Mouse (Mus musculus): ENCODE measurements around the gene Fgfr2.

The Fgfr2 gene

DNA sequence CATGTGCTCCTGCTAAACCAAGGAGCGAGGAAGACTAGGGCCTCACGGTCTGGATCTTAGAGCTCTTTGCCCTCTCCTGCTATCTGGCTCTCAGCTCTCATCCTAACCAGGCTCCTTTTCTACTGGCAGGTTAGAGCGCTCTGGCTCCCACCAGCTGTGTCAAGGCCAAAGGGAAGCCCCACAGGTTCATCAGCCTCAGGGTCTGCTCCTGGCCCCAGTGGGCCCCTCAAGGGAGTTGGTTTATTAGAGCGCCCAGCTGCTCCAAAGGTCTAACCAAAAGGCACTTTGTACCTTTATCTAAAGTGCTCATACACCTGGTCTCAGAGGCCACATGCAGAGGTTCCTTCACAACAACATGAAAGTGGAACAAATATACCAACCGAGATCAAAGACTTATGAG, 366.8 kb downstream of the Fgfr2 start:
- DNase-seq (ENCODE audit: low read depth, low spot score): no peak

DNA sequence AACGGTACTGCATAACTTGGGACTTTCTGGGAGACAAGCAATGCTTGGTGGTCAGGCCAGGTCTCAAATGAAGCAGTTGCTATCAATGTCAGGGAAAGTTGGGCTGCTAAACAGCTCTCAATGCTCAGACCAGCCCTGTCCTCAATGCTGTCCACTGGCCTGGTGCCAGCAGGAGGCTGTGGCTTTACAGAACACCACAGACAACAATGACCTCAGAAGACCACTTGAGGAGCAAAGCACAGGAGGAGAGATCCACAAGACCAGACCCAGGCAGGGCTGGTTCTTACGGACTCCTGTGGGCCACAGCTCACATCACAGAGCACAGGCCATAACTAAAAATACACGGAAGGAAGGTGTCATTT, 368.8 kb downstream of the Fgfr2 start:
- DNase-seq (ENCODE audit: low read depth, low spot score): no peak

DNA sequence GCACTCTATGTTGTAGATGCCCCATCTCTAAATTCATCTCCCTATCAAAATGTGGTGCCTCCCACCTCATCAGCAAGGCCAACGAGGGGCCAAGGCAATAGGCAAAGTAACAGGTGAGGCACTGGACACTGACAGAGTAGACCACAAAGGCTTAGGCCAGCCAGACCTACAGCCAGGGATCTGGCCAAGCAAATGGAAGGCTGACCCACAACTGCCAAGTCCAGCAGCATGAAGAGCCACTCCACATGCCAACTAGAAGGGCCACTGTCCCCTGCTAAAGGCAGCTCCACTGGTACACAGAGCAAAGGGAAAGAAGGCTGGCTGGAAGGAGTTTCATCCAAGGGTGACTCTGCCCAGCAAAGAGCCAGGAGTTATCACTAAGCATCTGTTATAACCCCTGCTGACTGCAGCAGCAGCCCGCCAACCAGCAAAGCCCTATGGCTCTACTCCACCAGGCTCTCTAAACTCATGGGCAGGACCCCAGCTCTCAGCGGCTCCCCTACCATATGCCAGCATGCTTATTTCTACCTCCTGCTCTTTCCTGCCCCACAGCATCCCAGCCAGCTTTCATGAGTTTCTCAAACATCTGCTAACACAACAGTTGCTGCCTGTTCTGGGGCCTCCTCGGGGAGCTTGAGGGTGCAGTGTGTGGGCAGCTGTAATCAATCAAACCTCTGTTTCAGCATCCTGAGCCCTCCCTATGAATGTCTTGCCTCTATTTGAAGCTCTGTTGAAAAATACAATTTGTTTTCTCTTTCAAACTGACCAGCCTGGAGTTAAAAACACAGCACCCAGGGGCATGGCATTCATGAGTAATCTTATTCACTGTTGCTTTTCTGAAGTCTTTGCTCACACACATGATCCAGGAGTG, 369.4 kb downstream of the Fgfr2 start:
- no peak for DNase-seq (ENCODE audit: low read depth, low spot score)

DNA sequence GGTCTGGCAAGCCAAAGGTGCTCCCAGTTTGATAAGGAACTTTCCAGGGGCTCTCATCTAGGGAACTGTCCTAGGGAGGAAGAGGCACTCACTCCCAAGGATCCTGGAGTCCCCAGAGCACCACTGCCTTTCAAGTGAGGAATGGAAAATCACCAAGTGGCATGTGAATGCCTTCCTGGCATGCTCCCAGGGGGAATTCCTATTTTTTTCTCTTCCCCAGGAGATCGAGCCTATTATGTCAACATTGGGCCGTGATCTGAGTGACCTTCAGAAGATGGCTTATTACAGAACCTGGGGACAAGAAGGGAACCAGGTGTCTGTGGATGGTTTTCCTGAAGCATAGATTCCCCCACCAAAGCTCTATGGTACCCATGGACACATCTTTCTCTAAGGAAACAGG, 371.4 kb downstream of the Fgfr2 start:
- no peak for DNase-seq (ENCODE audit: low read depth, low spot score)

DNA sequence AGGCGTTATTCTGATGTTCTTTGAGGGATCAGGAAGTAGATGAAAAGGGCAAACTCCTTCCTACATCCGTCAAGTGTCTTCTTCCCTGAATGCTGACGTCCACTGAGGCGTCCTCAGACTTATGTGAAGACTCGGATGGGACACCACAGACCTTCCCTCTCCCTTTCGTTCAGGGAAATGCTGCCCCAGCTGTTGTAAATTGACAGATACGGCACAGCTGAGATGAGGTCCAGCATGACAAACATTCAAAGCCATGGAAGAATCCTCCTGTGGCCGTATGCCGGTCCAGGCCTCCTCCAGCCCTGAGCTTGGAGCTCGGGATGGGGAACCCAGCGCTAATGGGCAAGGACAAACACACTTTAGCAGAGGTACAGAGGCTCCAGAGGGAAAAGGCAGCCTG, 373.6 kb downstream of the Fgfr2 start:
- DNase-seq (ENCODE audit: low read depth, low spot score): no peak

DNA sequence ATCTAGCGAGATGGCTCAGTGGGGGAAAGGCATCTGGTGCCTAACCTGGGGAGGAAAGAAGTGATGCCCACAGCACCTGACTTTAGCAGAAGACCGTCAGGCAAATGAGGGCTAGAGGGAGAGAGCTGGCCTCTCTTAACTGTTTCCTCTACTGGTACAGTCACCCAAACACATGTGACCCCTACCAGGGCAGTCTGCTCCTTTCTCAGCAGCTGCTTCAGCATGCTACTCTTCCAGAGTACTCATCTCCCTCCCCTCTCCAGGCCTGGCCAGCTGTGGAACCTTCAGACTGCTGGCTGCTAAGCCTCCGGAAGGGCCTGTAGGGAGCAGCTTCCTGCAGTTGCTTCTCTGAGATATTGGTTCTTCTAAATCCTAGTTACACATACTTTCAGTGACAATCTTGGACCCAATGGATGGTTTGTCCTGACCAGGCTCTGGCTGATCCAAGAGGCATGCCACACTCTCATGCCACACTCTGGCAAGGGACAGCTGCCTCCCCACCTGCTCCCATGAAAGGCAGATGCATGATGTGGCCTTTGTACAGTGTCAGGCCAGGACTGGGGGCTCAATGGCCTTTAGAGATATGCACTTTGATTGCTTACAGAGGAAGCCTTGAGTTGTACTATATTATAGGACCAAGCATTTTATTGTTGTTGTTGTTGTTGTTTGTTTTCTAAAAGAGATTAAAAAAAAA, 374.9 kb downstream of the Fgfr2 start:
- no peak for DNase-seq (ENCODE audit: low read depth, low spot score)

DNA sequence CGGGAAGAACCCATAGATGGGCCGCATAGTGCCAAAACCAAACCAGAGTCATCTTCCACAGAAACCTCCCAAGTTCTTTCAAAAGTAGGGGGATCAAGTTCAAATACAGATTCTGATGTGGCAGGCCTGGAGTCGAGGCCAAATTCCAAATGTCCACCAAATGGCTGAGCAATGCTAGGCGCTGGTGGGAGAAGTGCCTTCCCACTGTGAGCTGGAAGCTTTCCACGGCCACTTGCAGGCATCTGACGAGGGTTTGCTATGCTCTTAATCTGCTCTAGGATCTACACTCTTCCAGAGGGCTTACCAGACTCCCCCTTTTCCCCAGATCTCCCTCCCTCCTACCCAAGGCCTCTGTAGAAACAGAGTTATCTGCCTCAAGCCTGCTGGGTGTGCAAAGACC, 376.1 kb downstream of the Fgfr2 start:
- no peak for DNase-seq (ENCODE audit: low read depth, low spot score)

DNA sequence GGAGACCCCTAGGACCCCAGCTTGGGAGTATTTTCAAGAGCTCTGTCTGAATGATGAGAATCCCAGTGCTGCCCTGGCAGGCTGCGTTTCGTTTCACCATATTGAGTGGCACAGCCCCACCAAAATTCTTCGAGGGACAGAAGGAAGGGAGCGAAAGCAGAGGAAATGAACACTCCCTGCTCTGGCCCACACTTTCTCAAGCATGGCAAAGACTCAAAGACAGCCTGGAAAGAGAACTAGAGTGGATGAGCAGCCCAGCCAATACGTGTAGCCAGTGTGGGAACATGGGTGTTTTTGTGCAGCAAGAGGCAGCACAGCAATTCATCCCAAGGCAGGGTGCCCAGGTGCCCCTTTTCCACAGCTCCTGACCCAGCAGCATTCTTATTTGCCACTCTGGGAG, 380.2 kb downstream of the Fgfr2 start:
- no peak for DNase-seq (ENCODE audit: low read depth, low spot score)

DNA sequence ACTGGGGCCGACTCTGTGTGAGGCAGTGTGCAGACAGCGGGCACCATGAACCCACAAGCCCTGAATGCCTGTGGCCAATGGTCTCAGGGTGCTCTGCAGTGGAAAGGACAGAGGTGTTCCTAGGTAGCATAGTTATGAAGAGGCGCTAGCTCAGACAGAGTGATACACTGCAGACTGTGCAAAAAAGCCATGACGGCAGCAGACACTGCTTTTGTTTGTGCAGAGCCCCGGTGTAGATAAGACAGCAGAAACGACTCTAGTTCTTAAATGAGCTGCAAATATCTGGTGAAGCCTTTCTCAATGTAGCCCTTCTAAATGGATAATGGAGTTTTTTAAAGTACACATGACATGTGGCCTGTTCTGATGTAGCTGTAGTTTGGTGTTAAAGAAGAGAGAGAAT, 383.3 kb downstream of the Fgfr2 start:
- no peak for DNase-seq (ENCODE audit: low read depth, low spot score)

DNA sequence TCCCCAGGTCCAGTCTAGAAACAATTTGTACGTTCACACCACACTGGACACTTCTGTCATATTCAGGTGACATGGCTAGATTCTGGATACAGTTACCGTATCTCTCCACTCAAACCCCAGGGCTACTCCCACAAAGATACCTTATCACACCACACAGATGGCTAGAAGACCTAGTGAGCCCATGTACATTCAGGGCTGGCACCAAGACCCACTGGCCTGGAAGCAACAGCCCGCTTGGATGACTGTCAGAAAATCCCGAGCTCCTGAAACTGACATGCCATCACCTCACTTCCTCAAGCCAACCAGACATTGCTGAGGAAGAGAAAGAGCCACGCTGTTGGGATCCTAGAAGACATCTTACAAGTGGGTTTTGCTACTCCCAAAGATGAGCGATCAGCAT, 384.3 kb downstream of the Fgfr2 start:
- no peak for DNase-seq (ENCODE audit: low read depth, low spot score)

DNA sequence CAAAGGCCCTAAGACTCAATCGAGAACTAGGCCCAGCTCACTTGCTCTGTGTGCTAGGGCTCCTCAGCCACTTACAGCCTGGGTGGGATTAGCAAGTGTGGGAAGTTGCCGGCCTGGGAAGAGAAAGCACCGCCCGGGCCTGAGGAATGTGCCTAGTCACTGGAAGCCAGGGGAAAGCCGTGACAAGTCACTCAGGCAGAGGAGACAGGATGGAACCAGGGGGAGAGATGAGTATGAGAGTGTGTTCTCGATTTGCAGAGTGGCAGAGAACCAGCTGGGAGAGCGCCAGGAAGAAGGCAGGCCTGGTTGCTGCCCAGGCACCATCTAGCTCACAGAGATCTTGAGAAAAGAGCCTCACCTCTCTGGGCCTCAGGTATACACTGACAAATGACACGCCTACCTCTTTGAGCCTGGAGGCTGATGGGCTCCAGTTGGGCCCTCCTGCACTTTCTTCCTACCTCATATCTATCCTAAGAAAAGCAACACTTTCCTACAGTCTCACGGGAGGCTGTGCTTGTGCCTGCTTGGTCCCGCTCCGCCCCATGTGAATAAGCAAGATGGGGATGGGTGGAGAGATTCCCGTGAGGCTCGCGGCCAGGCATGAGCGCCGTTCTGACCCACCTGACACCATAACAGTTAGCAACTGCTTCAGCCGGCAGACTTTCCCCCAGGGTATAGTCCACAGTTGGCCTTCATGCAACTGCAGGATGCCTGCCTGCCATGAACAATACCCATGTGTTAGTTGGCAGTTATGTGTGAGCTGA, 386.9 kb downstream of the Fgfr2 start:
- no peak for DNase-seq (ENCODE audit: low read depth, low spot score)

DNA sequence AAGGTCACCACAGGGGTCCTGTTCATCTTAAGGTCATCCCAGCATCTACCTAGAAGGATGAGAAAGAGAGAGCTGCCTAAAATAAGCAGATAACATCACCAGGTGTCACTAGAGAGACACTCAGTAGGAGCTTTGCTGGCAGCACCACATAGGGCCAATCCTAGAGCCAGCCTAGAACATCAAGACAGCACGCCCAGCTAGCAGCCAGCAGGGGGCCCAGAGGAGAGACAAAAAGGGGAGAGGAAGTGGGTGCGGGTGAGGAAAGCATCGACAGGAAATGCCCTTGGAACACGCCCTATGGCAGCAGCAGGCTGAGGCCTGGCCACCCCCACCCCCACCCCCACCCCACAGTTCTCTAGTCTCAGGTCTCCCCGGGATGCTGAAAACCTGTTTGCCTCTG, 388.0 kb downstream of the Fgfr2 start:
- DNase-seq (ENCODE audit: low read depth, low spot score): peak; percentile 84

DNA sequence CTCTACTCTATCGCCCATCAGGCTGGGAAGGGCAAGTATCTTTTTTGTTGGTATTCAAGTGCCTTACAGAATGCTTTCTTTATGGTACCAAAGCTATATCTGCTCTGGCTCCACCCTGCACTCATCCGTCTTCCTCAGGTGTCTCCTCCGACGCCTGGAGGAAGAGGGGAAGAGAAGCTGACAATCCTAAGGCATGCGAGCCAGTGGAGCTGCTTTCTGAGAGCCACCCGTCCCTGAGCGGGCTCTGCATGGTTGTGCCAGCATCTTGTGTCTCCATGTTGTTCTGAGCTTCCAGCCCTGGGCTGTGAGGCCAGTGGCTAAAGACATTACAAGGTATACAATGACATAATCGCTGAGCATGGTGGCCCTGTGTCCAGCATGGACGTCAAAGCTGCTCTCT, 388.9 kb downstream of the Fgfr2 start:
- DNase-seq (ENCODE audit: low read depth, low spot score): no peak

DNA sequence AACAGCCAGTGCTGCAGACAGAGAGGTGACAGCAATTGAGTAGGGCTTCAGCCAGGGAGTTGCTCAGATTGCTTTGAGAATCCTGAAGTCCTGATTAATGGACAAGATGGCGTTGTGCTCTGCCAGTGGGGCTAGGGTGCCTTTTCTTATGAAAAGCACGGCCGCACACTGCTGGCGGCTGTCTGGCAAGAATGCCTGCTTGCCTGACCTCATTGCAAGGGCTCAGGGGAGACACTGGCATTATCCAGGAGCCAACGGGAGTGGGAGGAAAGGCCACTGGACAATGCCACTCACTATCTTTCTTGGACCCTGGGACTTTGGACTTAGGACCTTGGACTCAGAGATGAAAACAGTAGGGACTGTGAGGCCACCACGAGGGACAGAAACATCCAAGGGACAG, 389.6 kb downstream of the Fgfr2 start:
- DNase-seq (ENCODE audit: low read depth, low spot score): no peak

DNA sequence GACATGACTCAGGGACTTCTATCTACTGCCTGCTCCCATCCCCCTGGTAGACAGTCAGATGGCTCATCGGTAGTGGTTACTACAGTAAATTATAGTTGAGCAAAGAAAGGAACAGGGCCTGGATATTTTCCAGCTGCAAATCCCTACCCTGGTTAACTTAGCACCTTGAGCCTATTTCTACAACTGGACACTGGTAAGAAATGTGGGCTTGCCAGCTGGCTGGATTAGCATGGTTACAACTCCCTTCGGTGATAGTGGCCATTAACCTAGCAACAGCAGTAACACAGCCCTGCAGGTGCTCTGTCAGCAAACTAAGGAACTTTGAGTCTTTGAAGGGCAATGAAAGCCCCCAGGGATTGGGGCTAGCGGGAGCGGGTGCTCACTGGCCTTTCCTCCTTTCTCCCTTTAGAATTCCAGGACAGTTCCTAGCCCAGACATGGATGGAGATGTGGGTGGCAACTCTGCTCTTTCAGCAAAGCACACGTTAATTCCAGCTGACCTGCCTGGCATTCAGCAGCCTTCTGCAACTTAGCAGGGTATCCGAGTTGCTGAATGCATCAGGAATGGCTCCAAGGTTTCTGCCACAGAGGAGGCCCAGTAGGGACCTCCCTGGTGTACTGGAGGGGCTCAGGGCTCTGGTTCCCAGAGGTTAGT, 390.9 kb downstream of the Fgfr2 start:
- no peak for DNase-seq (ENCODE audit: low read depth, low spot score)

DNA sequence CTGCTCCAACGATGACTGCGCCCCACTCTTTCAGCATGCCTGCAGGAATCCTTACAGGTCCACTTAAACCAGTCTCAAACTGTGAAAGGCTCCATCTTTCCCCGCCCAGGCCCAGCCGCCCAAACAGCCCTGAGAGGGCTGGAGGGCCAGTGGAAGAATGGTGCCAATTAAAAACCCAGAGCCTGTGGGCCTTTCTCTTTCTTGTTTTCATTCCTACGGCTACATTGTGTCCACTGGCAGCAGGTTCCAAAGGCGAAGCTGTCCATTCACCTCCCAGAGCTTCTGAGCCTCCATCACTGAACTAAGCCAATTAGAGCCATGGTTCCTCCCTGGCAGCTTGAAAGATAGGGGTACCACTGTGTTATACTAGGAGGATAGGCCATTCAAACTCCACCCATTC, 391.6 kb downstream of the Fgfr2 start:
- DNase-seq (ENCODE audit: low read depth, low spot score): no peak

DNA sequence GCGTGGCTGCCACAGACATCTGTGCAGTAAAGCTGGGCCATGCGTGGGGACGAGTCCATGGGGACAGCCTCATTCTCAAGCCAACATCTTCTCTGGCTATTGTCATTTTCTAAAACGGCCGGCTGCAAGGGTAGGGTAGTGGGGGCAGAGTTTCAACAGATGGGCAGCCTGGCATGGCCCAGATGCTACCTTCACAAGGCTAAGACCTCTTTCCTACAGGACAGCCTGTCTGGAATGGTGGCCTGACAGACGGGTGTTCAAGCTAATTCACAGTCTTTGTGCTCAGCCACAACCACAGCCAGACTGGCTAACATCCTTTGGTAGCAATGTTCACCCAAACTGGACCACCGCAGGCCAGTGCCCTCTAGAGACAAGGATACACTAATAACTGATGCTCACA, 392.6 kb downstream of the Fgfr2 start:
- DNase-seq (ENCODE audit: low read depth, low spot score): no peak

DNA sequence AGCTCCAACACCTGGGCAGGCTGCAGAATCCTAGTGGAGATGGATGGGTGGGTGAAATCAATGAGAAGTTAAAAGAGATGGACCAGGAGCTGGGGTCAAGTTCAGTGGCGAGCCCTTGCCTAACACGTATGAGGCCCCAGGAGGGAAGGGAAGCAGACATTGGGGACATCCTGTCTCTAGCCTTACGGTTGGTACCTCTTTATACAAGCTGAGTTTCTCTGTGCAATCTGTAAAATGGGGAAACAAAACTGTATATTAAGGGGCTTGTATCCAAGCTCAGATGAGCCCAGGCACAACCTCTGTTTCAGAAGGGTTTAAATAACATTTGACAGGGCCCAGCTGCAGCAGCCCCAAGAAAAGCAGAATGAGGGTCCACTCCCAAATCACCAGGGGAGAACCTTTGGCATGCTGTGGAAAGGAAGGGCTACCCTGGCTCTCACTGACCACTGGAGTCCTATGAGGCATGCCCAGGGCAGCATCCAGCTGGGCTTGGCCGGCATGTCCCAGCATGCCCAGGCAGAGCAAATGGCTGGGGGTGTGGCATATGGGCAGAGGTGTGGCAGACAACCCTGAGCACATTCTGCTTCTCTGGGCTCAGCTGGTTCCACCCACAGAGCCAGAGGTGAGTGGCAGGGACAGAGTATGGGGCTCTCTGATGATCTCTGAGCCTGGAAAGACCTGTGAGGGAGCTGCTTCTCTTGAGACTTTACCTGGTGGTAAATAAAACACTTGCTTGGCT, 393.9 kb downstream of the Fgfr2 start:
- DNase-seq (ENCODE audit: low read depth, low spot score): peak; percentile 68

DNA sequence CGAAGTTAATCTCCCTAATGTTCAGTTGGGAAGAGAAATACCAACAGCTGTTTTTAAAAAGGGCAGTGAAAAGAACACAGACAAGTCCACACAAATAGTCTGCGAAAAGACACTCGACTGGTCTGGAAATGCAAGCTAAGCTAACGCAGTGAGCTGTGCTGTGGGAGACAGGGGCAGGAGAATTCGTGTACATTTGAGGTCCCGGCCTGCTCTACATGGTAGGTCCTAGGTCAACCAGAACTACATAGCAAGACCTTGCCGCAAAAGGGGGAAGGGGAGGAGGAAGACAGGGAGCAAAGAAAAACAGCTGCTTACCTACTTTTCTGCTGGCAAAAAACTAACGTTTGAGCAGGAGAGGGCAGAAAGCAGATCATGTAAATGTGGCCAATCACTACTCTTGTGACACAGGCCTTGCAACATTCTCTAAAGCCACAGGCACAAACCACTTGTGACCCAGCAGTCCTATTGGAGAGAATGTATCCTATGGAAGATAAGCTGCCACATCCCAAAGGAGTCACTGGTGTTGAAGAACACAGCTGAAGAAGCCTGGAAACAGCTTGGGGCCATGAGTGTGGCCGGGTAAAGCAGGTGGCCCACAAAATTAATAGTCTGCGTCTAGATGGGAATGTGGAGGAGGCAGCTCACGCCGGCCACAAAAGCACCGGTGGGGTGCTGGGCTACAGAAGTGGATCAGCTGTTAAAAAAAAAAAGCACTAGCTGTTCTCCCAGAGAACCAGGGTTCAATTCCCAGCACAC, 396.9 kb downstream of the Fgfr2 start:
- DNase-seq (ENCODE audit: low read depth, low spot score): no peak

DNA sequence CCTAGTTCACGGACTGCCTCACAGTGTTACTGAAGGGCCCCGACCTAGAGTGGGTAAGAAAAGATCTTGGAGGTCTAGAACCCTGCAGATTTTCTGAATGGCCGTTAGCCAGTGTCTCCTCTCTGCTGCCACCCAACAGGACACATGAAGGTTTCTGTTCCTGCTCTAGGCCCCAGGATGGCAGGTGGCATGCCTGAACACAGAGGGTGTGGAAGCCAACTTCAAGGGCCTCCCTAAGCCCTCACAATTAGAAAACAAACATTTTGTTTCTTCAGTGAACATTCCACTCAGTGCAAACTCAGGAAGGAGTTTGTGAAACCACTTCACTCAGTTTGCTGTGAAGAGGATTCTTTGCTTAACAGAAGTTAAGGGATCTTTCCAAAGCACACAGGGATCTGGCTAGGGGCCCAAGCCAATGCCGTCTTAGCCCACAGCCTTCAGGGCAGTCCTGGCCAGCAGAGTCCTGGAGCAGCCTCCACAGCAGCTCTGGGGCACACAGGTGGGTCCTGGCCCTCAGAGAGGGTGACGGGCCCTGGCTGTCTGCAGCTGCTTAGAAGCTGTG, 398.6 kb downstream of the Fgfr2 start:
- peak; percentile 65 for DNase-seq (ENCODE audit: low read depth, low spot score)
